In genomic region chr6:47787941-47788736, GRCm38 (mm10) we compare ENCODE assay signal across 8 mouse cellular contexts. TPM values are rescaled to one million over a fixed set of nuclear protein-coding genes. Genes with fewer than 3 reads are reported as not detected.
DNase-seq lines count a peak whose midpoint lies in the region; ATAC-seq and TF ChIP-seq lines count a peak whose summit lies in the region.

No protein-coding gene starts in this region.

- TF ChIP-seq EP300 in CH12.LX (IDR thresholded peaks at IDR 0.05; ENCODE audit: low read length), result no peak
- 0 out of 2 replicates have a peak, but pooled peaks have one; percentile 58 for TF ChIP-seq EP300 in heart, postnatal 0 days (IDR thresholded peaks at IDR 0.05; ENCODE audit: low read depth)

- H3K9ac ChIP-seq in CH12.LX (ENCODE audit: insufficient read depth, low read depth), result peak overlapping the region; percentile 96
- peak overlapping the region; percentile 61 for H3K9ac ChIP-seq in forebrain, embryonic 12.5 days
- H3K9ac ChIP-seq in heart, postnatal 0 days (replicated peaks; ENCODE audit: low read depth, low read length), result peak overlapping the region; percentile 78
- H3K9ac ChIP-seq in liver, embryonic 15.5 days, result peak overlapping the region; percentile 63
- peak overlapping the region; percentile 69 for H3K9ac ChIP-seq in neural tube, embryonic 11.5 days (ENCODE audit: low read length)
- H3K9ac ChIP-seq in stomach, embryonic 16.5 days (ENCODE audit: low read length), result peak overlapping the region; percentile 81

- no peaks in the 10 kb centered on the region for H3K9me3 ChIP-seq in CH12.LX (replicated peaks; ENCODE audit: low read length)
- H3K9me3 ChIP-seq in forebrain, embryonic 12.5 days, result no peaks in the 10 kb centered on the region
- H3K9me3 ChIP-seq in heart, postnatal 0 days (replicated peaks; ENCODE audit: control insufficient read depth, low read length), result no peaks in the 10 kb centered on the region
- H3K9me3 ChIP-seq in liver, embryonic 15.5 days (replicated peaks), result no peaks in the 10 kb centered on the region
- H3K9me3 ChIP-seq in neural tube, embryonic 11.5 days (ENCODE audit: control insufficient read depth, low read length), result no peaks in the 10 kb centered on the region
- no peaks in the 10 kb centered on the region for H3K9me3 ChIP-seq in stomach, embryonic 16.5 days (replicated peaks; ENCODE audit: control insufficient read depth, low read length)

- peaks cover 0 to 8% of the 10 kb centered on the region in 2 experiments for H3K36me3 ChIP-seq in CH12.LX (replicated peaks in 1 of 2; ENCODE audit: control insufficient read depth in 1 of 2, insufficient read depth in 1 of 2, low read length in 1 of 2)
- H3K36me3 ChIP-seq in forebrain, embryonic 12.5 days (replicated peaks), result no peaks in the 10 kb centered on the region; the same call in 1 of the 2 replicates
- no peaks in the 10 kb centered on the region for H3K36me3 ChIP-seq in heart, postnatal 0 days (replicated peaks; ENCODE audit: control insufficient read depth, insufficient read depth, low read length)
- no peaks in the 10 kb centered on the region for H3K36me3 ChIP-seq in liver, embryonic 15.5 days (replicated peaks)
- H3K36me3 ChIP-seq in neural tube, embryonic 11.5 days (ENCODE audit: control insufficient read depth, insufficient read depth, low read length), result no peaks in the 10 kb centered on the region
- no peaks in the 10 kb centered on the region for H3K36me3 ChIP-seq in stomach, embryonic 16.5 days (ENCODE audit: control insufficient read depth, insufficient read depth, low read length)

- H3K4me2 ChIP-seq in CH12.LX (ENCODE audit: insufficient read depth, low read depth, poor library complexity, severe bottlenecking), result peak overlapping the region; percentile 62
- H3K4me2 ChIP-seq in forebrain, embryonic 12.5 days, result peak overlapping the region; percentile 56
- peak overlapping the region; percentile 69 for H3K4me2 ChIP-seq in heart, postnatal 0 days (ENCODE audit: low read depth, low read length)
- H3K4me2 ChIP-seq in liver, embryonic 15.5 days, result peak overlapping the region; percentile 76
- H3K4me2 ChIP-seq in neural tube, embryonic 11.5 days (ENCODE audit: low read depth), result peak overlapping the region; percentile 51
- H3K4me2 ChIP-seq in stomach, embryonic 16.5 days (ENCODE audit: low read depth, low read length), result peak overlapping the region; percentile 68

- 2% methylated on average over 18 of the region's 18 CpGs for WGBS in forebrain, embryonic 12.5 days
- 1% methylated on average over 18 of the region's 18 CpGs for WGBS in heart, postnatal 0 days
- under 1% methylated on average over 18 of the region's 18 CpGs for WGBS in liver, embryonic 15.5 days (ENCODE audit: insufficient replicate concordance)
- WGBS in neural tube, embryonic 11.5 days, result 1% methylated on average over 18 of the region's 18 CpGs
- WGBS in stomach, embryonic 16.5 days, result under 1% methylated on average over 18 of the region's 18 CpGs

- TF ChIP-seq RAD21 in CH12.LX (IDR thresholded peaks at IDR 0.05; ENCODE audit: low read depth, low read length), result no peak

- peak; percentile 91 for ATAC-seq in forebrain, embryonic 12.5 days (ENCODE audit: low FRiP score)
- ATAC-seq in heart, postnatal 0 days (ENCODE audit: insufficient read depth, low read depth), result peak; percentile 91
- ATAC-seq in liver, embryonic 15.5 days (ENCODE audit: insufficient read depth), result peak; percentile 82
- ATAC-seq in neural tube, embryonic 11.5 days (ENCODE audit: insufficient read depth, low FRiP score, low TSS enrichment), result peak; percentile 94
- ATAC-seq in stomach, embryonic 16.5 days (ENCODE audit: insufficient read depth, low FRiP score), result peak; percentile 94

- TF ChIP-seq POLR2A in CH12.LX (IDR thresholded peaks at IDR 0.05; ENCODE audit: low read depth, low read length), result peak; percentile 88

- no peaks in the 10 kb centered on the region for H3K79me2 ChIP-seq in CH12.LX (replicated peaks; ENCODE audit: control insufficient read depth, extremely low read depth, insufficient read depth, poor library complexity, severe bottlenecking)

- dilution Hi-C loops in CH12.LX (cut with MboI; ENCODE audit: extremely low pct_ligation_motif_present, extremely low pct_unique_long_range_greater_than_20kb, low sequenced_read_pairs), result no loop called here

- peak; percentile 84 for DNase-seq in CH12.LX (ENCODE audit: extremely low read depth)
- peak; percentile 83 for DNase-seq in c-Kit-positive CD71-positive TER-119-positive erythroid progenitor cells, embryonic 14.5 days (ENCODE audit: low spot score)
- DNase-seq in heart, postnatal 0 days (ENCODE audit: low spot score), result peak; percentile 90
- peak; percentile 83 to 89 for DNase-seq in kidney, postnatal 36 days
- DNase-seq in neural tube, embryonic 11.5 days (ENCODE audit: low spot score), result peak; percentile 79

- peak overlapping the region; percentile 51 to 59 (median 58) for H3K4me3 ChIP-seq in CH12.LX (replicated peaks in 1 of 3; ENCODE audit: low read depth in 2 of 3, low read length in 2 of 3, poor library complexity in 1 of 3)
- H3K4me3 ChIP-seq in forebrain, embryonic 12.5 days (replicated peaks), result peak overlapping the region; percentile 47
- H3K4me3 ChIP-seq in heart, postnatal 0 days (ENCODE audit: low read depth, low read length), result peak overlapping the region; percentile 62
- peak overlapping the region; percentile 61 for H3K4me3 ChIP-seq in liver, embryonic 15.5 days (replicated peaks)
- H3K4me3 ChIP-seq in neural tube, embryonic 11.5 days (ENCODE audit: low read depth, low read length), result peak overlapping the region; percentile 32
- peak overlapping the region; percentile 58 for H3K4me3 ChIP-seq in stomach, embryonic 16.5 days (replicated peaks; ENCODE audit: low read length)

- peaks cover 10 to 39% of the 10 kb centered on the region in 2 experiments; a peak in 3 of 4 replicates for H3K4me1 ChIP-seq in CH12.LX (ENCODE audit: control insufficient read depth in 1 of 2, insufficient read depth in 2 of 2)
- H3K4me1 ChIP-seq in forebrain, embryonic 12.5 days, result peaks cover 8% of the 10 kb centered on the region
- H3K4me1 ChIP-seq in heart, postnatal 0 days (ENCODE audit: control insufficient read depth, insufficient read depth), result peaks cover 6% of the 10 kb centered on the region
- H3K4me1 ChIP-seq in liver, embryonic 15.5 days (replicated peaks), result peaks cover 23% of the 10 kb centered on the region
- 0 out of 2 replicates have a peak, but pooled peaks cover 3% of the 10 kb centered on the region for H3K4me1 ChIP-seq in neural tube, embryonic 11.5 days (ENCODE audit: control insufficient read depth, insufficient read depth, low read length)
- peaks cover 7% of the 10 kb centered on the region; the same call in 1 of the 2 replicates for H3K4me1 ChIP-seq in stomach, embryonic 16.5 days (ENCODE audit: control insufficient read depth, insufficient read depth, low read length)

- in situ Hi-C loops in CH12.LX (cut with MboI; ENCODE audit: low pct_ligation_motif_present, low pct_unique_long_range_greater_than_20kb, low sequenced_read_pairs), result no loop called here

- H3K27ac ChIP-seq in CH12.LX (ENCODE audit: insufficient read depth, low read depth), result peak overlapping the region; percentile 95
- H3K27ac ChIP-seq in forebrain, embryonic 12.5 days, result peak overlapping the region; percentile 93
- H3K27ac ChIP-seq in heart, postnatal 0 days (ENCODE audit: low read depth), result peak overlapping the region; percentile 96
- H3K27ac ChIP-seq in liver, embryonic 15.5 days (replicated peaks), result peak overlapping the region; percentile 83
- H3K27ac ChIP-seq in neural tube, embryonic 11.5 days (ENCODE audit: low read depth, low read length), result peak overlapping the region; percentile 93
- peak overlapping the region; percentile 98 for H3K27ac ChIP-seq in stomach, embryonic 16.5 days (ENCODE audit: low read length)

- TF ChIP-seq CTCF in CH12.LX (conservative IDR thresholded peaks at IDR 0.05 in 1 of 2, IDR thresholded peaks at IDR 0.05 in 1 of 2; ENCODE audit: low read depth in 2 of 2, low read length in 2 of 2), result no peak
- no peak for TF ChIP-seq CTCF in heart, postnatal 0 days (IDR thresholded peaks at IDR 0.05; ENCODE audit: low read depth)

- no peaks in the 10 kb centered on the region for H3K27me3 ChIP-seq in CH12.LX (replicated peaks)
- no peaks in the 10 kb centered on the region for H3K27me3 ChIP-seq in forebrain, embryonic 12.5 days
- H3K27me3 ChIP-seq in heart, postnatal 0 days (ENCODE audit: control insufficient read depth, insufficient read depth, low read length), result no peaks in the 10 kb centered on the region
- no peaks in the 10 kb centered on the region for H3K27me3 ChIP-seq in liver, embryonic 15.5 days
- H3K27me3 ChIP-seq in neural tube, embryonic 11.5 days (ENCODE audit: control insufficient read depth, insufficient read depth, low read length), result no peaks in the 10 kb centered on the region
- H3K27me3 ChIP-seq in stomach, embryonic 16.5 days (ENCODE audit: control insufficient read depth, insufficient read depth, low read length), result no peaks in the 10 kb centered on the region

RNA-seq across cellular contexts. Expression of gene Pdia4, which starts 25.1 kb away (rescaled TPM):
- total RNA-seq in CH12.LX (2012; rRNA removed), result 186 and 259 TPM in 2 replicates
- 239 and 242 TPM in 2 replicates for total RNA-seq in CH12.LX (2014; rRNA removed)
- polyA plus RNA-seq in CH12.LX (2012; ENCODE audit: insufficient read length, low read depth), result 204 and 205 TPM in 2 replicates
- 156 and 191 TPM in 2 replicates for polyA plus RNA-seq in forebrain, embryonic 12.5 days (2016; fragmentation: Nextera tagmentation; extraction: Ambion mirVana)
- total RNA-seq in heart, postnatal 0 days (2014; rRNA removed; ENCODE audit: low replicate concordance), result 36.0 and 45.1 TPM in 2 replicates
- 51.4 and 66.0 TPM in 2 replicates for polyA plus RNA-seq in heart, postnatal 0 days (2015; fragmentation: Nextera tagmentation; extraction: Ambion mirVana)
- 115 and 123 TPM in 2 replicates for polyA plus RNA-seq in liver, embryonic 15.5 days (2015; fragmentation: Nextera tagmentation; extraction: Ambion mirVana)
- polyA plus RNA-seq in neural tube, embryonic 11.5 days (2014; fragmentation: Nextera tagmentation; extraction: Ambion mirVana), result 273 and 304 TPM in 2 replicates
- polyA plus RNA-seq in stomach, embryonic 16.5 days (2015; fragmentation: Nextera tagmentation; extraction: Ambion mirVana), result 283 and 314 TPM in 2 replicates

RNA-seq across cellular contexts. Expression of gene Zfp786, which starts 42.5 kb away (rescaled TPM):
- total RNA-seq in CH12.LX (2012; rRNA removed), result 0.55 and 0.89 TPM in 2 replicates
- 0.30 and 0.36 TPM in 2 replicates for total RNA-seq in CH12.LX (2014; rRNA removed)
- 0.20 and 0.40 TPM in 2 replicates for polyA plus RNA-seq in CH12.LX (2012; ENCODE audit: insufficient read length, low read depth)
- 12.1 and 12.4 TPM in 2 replicates for polyA plus RNA-seq in forebrain, embryonic 12.5 days (2016; fragmentation: Nextera tagmentation; extraction: Ambion mirVana)
- 0.69 TPM in 1 of 2 replicates, not detected in the other for total RNA-seq in heart, postnatal 0 days (2014; rRNA removed; ENCODE audit: low replicate concordance)
- 0.70 and 0.85 TPM in 2 replicates for polyA plus RNA-seq in heart, postnatal 0 days (2015; fragmentation: Nextera tagmentation; extraction: Ambion mirVana)
- 0.39 and 0.41 TPM in 2 replicates for polyA plus RNA-seq in liver, embryonic 15.5 days (2015; fragmentation: Nextera tagmentation; extraction: Ambion mirVana)
- 5.9 and 6.9 TPM in 2 replicates for polyA plus RNA-seq in neural tube, embryonic 11.5 days (2014; fragmentation: Nextera tagmentation; extraction: Ambion mirVana)
- polyA plus RNA-seq in stomach, embryonic 16.5 days (2015; fragmentation: Nextera tagmentation; extraction: Ambion mirVana), result 2.4 and 2.6 TPM in 2 replicates

RNA-seq across cellular contexts. Expression of gene Zfp398, which starts 47.3 kb away (rescaled TPM):
- total RNA-seq in CH12.LX (2012; rRNA removed) (1.8 and 2.2 TPM in 2 replicates), CH12.LX (2014; rRNA removed) (1.5 and 1.8 TPM in 2 replicates)
- 4.4 and 4.6 TPM in 2 replicates for polyA plus RNA-seq in CH12.LX (2012; ENCODE audit: insufficient read length, low read depth)
- polyA plus RNA-seq in forebrain, embryonic 12.5 days (2016; fragmentation: Nextera tagmentation; extraction: Ambion mirVana), result 12.3 and 12.5 TPM in 2 replicates
- total RNA-seq in heart, postnatal 0 days (2014; rRNA removed; ENCODE audit: low replicate concordance), result 6.7 and 9.1 TPM in 2 replicates
- polyA plus RNA-seq in heart, postnatal 0 days (2015; fragmentation: Nextera tagmentation; extraction: Ambion mirVana), result 2.9 and 3.0 TPM in 2 replicates
- polyA plus RNA-seq in liver, embryonic 15.5 days (2015; fragmentation: Nextera tagmentation; extraction: Ambion mirVana), result 1.6 and 2.5 TPM in 2 replicates
- polyA plus RNA-seq in neural tube, embryonic 11.5 days (2014; fragmentation: Nextera tagmentation; extraction: Ambion mirVana), result 9.9 TPM in 2 replicates
- 8.4 and 8.8 TPM in 2 replicates for polyA plus RNA-seq in stomach, embryonic 16.5 days (2015; fragmentation: Nextera tagmentation; extraction: Ambion mirVana)

Comparison
In these comparisons a context has a peak if more than half of its experiments do, and no peak if none do; other contexts are left out.
1. Peak in every context shown above with its lines: DNase-seq, ATAC-seq, H3K4me3 ChIP-seq and H3K27ac ChIP-seq.